Mouse (Mus musculus): ENCODE results near the gene Ecsit.

- no peak for TF ChIP-seq CTCF (IDR thresholded peaks at IDR 0.05; ENCODE audit: extremely low read depth, insufficient read length, insufficient replicate concordance, low read depth, low read length)
- no peak for TF ChIP-seq POLR2A (IDR thresholded peaks at IDR 0.05; ENCODE audit: low read depth, low read length)
These were observed 35.4 kb downstream of the Ecsit start for GRCm38 (mm10) chr9:22049721-22050270.

Data from small intestine, adult 2 months (tissue).